Mouse (Mus musculus) forebrain, embryonic 16.5 days (tissue): ENCODE measurements around the gene Dcps. TPM values are rescaled to one million over a fixed set of nuclear protein-coding genes. Genes with fewer than 3 reads are reported as not detected.

Experiments
- ATAC-seq: fragments of 200-750 bp; cut with Nextera tagmentation; 2 replicates; pipeline ENCODE4 v1.8.0; 2017; ENCODE audit warnings: mild to moderate bottlenecking, moderate library complexity
- H3K27ac ChIP-seq: fragments of 300-500 bp; sonication (generic); 2 replicates; pipeline ENCODE4 v1.5.1; 2014; ENCODE audit warnings: low read length, control low read depth
- H3K27me3 ChIP-seq: fragments of 300-500 bp; sonication (generic); replicated peaks from 2 replicates; pipeline ENCODE4 v1.6.1; 2014; ENCODE audit warnings: low read length; ENCODE audit not compliant: control insufficient read depth, insufficient read depth
- H3K36me3 ChIP-seq: fragments of 300-500 bp; sonication (generic); 2 replicates; pipeline ENCODE4 v1.6.1; 2014; ENCODE audit not compliant: control insufficient read depth, insufficient read depth
- H3K4me1 ChIP-seq: fragments of 300-500 bp; sonication (generic); replicated peaks from 2 replicates; pipeline ENCODE4 v1.6.1; 2014; ENCODE audit warnings: low read length; ENCODE audit not compliant: control insufficient read depth, insufficient read depth
- H3K4me2 ChIP-seq: fragments of 300-500 bp; sonication (generic); 2 replicates; pipeline ENCODE4 v1.6.1; 2014; ENCODE audit warnings: mild to moderate bottlenecking, low read length, control low read depth
- H3K4me3 ChIP-seq: fragments of 300-500 bp; sonication (generic); replicated peaks from 2 replicates; pipeline ENCODE4 v1.5.1; 2014; ENCODE audit warnings: mild to moderate bottlenecking, low read length, control low read depth
- H3K9ac ChIP-seq: fragments of 300-500 bp; sonication (generic); replicated peaks from 2 replicates; pipeline ENCODE4 v1.6.1; 2014; ENCODE audit warnings: low read depth, low read length, control low read depth
- H3K9me3 ChIP-seq: fragments of 300-500 bp; sonication (generic); 2 replicates; pipeline ENCODE4 v1.6.1; 2016; ENCODE audit warnings: low read length; ENCODE audit not compliant: control insufficient read depth
- WGBS: fragments of 180-500 bp; shearing (Covaris S2); extraction: QIAGEN DNeasy Blood & Tissue Kit; methylation state at CpG from one replicate; pipeline ENCODE4 v1.1.7; 2014; 5-methylcytosine and 5-hydroxymethylcytosine counted together
- polyA plus RNA-seq: library from polyadenylated mRNA; unstranded; fragments of >200 nt; fragmentation: Nextera tagmentation; extraction: Ambion mirVana; gene quantifications from 2 replicates; pipeline ENCODE4 v1.2.1, GENCODE M21; 2015

The Dcps gene
- polyA plus RNA-seq, 1 experiment from 2014 or later = 80.4 TPM

GRCm38 (mm10) chr9:35116391-35117381, 59.2 kb downstream of the Dcps start:
- Histone ChIP-seq H3K9me3 (no peaks in the 10 kb centered on the region), H3K27me3 (no peaks in the 10 kb centered on the region), H3K4me1 (peaks cover 24% of the 10 kb centered on the region), H3K27ac (peak overlapping the region; percentile 65), H3K9ac (peak overlapping the region; percentile 84), H3K36me3 (no peaks in the 10 kb centered on the region), H3K4me2 (peak overlapping the region; percentile 86), H3K4me3 (peak overlapping the region; percentile 71)
- WGBS = under 1% methylated on average over 66 of the region's 84 CpGs
- peak; percentile 92 for ATAC-seq

DNA sequence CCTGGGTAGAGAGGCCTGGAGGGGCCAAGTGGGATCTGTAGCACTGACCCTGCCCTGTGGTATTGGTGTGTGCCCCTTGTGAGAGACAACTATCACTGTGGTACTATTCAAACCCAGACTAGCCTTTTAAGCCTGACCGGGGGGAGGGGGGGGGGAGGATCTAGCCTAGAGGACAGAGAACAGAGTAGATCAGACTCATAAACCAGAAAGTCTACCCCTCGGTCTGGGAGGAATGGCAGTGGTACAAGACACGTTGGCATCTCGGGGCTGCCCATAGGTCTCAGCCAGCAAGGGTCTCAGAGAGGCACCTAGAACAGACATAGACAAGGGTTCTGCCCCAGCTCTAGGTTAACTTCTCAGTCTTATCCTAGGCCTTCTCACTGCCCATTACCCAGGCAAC, 60.1 kb downstream of the Dcps start:
- peak overlapping the region; percentile 86 for H3K4me2 ChIP-seq
- H3K36me3 ChIP-seq = no peaks in the 10 kb centered on the region
- H3K4me1 ChIP-seq = peaks cover 24% of the 10 kb centered on the region
- ATAC-seq = no peak
- peak overlapping the region; percentile 84 for H3K9ac ChIP-seq
- WGBS = 41% methylated on average over 4 of the region's 4 CpGs
- H3K27me3 ChIP-seq = no peaks in the 10 kb centered on the region
- no peaks in the 10 kb centered on the region for H3K9me3 ChIP-seq
- peak overlapping the region; percentile 71 for H3K4me3 ChIP-seq
- no peak overlapping the region for H3K27ac ChIP-seq

DNA sequence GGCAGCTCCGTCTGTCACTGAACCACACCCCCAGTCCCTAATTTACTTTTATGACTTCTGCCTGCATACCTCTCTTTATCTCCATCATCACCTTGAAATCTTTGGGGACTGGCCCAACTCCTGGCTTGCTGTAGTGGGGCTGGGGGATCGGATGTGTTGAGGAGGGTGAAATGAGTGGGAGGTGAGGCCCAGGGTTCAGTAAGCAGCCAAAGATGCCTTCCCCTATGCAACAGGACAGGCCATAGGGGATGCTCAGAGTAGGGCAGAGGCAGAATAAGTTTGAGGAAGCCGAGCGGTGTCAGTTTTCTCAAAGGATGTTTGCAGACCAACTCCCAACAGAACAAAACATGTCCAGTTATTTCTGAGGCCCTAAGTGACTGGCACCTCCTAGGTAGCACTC, 60.6 kb downstream of the Dcps start:
- H3K27me3 ChIP-seq = no peaks in the 10 kb centered on the region
- H3K4me2 ChIP-seq = no peak overlapping the region
- no peak overlapping the region for H3K4me3 ChIP-seq
- no peak overlapping the region for H3K9ac ChIP-seq
- no peak for ATAC-seq
- no peaks in the 10 kb centered on the region for H3K9me3 ChIP-seq
- H3K36me3 ChIP-seq = no peaks in the 10 kb centered on the region
- no peak overlapping the region for H3K27ac ChIP-seq
- peaks cover 24% of the 10 kb centered on the region for H3K4me1 ChIP-seq
- 61% methylated on average over 3 of the region's 4 CpGs for WGBS

GRCm38 (mm10) chr9:35114234-35114633, 61.6 kb downstream of the Dcps start:
- Histone ChIP-seq H3K4me1 (peaks cover 31% of the 10 kb centered on the region), H3K36me3 (no peaks in the 10 kb centered on the region), H3K9ac (no peak overlapping the region), H3K27me3 (no peaks in the 10 kb centered on the region), H3K4me3 (no peak overlapping the region), H3K4me2 (no peak overlapping the region), H3K9me3 (no peaks in the 10 kb centered on the region), H3K27ac (no peak overlapping the region)
- WGBS = 91% methylated on average over 3 of the region's 3 CpGs
- no peak for ATAC-seq

DNA sequence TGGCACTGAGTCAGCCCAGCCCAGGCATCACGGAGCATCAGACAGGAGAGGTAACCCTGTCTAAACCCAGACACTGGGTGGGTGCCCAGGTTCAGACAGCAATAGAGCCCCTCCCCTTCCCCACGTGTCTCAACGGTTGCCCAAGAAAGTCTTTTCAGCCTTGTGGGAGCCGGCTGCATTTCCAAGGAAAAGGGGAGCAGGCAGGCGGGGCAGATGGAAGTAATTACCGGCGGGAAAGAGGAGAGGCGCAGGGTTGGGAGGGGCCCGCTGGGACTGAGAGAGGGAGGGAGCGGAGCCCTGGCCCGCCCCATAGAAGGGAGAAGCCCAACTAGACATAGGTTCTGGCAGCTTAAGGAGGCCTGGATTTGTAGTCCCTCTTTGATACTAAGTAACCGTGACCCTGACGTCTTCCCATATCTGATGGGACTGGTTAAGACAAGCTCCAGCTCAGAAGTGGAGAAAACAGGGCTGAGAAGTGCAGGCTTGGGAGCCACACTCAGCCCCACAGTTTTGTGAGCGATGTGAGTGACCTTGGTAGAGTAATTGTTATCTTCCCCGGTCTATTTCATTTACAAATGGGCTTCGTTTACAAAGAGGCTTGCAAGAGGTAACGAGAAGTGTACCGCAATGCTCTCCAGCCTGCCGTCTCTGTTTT, 63.8 kb downstream of the Dcps start:
- Histone ChIP-seq H3K4me3 (0 out of 2 replicates have a peak overlapping the region, but pooled peaks have one; percentile 3), H3K4me1 (peaks cover 34% of the 10 kb centered on the region), H3K27me3 (no peaks in the 10 kb centered on the region), H3K9ac (no peak overlapping the region; the same call in 1 of the 2 replicates), H3K9me3 (no peaks in the 10 kb centered on the region), H3K36me3 (no peaks in the 10 kb centered on the region), H3K27ac (no peak overlapping the region), H3K4me2 (peak overlapping the region; percentile 42)
- WGBS = 14% methylated on average over 19 of the region's 19 CpGs
- peak; percentile 9; the same call in 1 of the 2 replicates for ATAC-seq

- Histone ChIP-seq H3K9me3 (no peaks in the 10 kb centered on the region), H3K4me2 (no peak overlapping the region), H3K4me3 (no peak overlapping the region), H3K4me1 (peaks cover 33% of the 10 kb centered on the region), H3K36me3 (no peaks in the 10 kb centered on the region), H3K9ac (no peak overlapping the region; the same call in 1 of the 2 replicates), H3K27ac (no peak overlapping the region), H3K27me3 (no peaks in the 10 kb centered on the region)
- WGBS = 76% methylated on average over 7 of the region's 7 CpGs
- no peak for ATAC-seq
Observed at GRCm38 (mm10) chr9:35111446-35111845, 64.4 kb downstream of the Dcps start.

DNA sequence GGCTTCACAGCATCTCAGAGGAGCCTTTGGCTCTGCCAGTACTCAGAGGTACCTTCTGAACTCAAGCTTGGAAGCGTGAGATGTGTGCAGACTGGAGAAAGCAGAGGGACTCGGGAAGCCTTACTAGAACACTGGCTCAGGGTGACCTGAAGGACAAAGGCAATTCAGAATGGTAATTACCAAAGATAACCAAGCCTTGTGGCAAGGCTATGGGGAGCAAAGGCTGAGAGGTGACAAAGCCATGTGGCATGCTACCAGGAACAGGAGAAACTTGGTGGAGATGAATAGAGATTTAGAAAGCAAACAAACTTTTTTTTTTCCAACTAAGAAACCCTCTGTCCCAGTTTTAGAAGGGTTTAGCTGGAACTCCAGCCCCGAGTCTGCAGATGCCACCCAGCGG, 65.3 kb downstream of the Dcps start:
- Histone ChIP-seq H3K4me3 (no peak overlapping the region), H3K9ac (no peak overlapping the region), H3K27me3 (no peaks in the 10 kb centered on the region), H3K9me3 (no peaks in the 10 kb centered on the region), H3K4me2 (no peak overlapping the region), H3K36me3 (no peaks in the 10 kb centered on the region), H3K4me1 (peaks cover 26% of the 10 kb centered on the region), H3K27ac (no peak overlapping the region)
- ATAC-seq = no peak
- WGBS = 84% methylated on average over 4 of the region's 4 CpGs

- Histone ChIP-seq H3K9me3 (no peaks in the 10 kb centered on the region), H3K36me3 (no peaks in the 10 kb centered on the region), H3K9ac (no peak overlapping the region), H3K4me3 (no peak overlapping the region), H3K27me3 (no peaks in the 10 kb centered on the region), H3K4me1 (peaks cover 26% of the 10 kb centered on the region), H3K4me2 (no peak overlapping the region), H3K27ac (no peak overlapping the region)
- ATAC-seq = no peak
- 86% methylated on average over 5 of the region's 5 CpGs for WGBS
Observed at GRCm38 (mm10) chr9:35110051-35110450, 65.8 kb downstream of the Dcps start.

- no peak overlapping the region for H3K27ac ChIP-seq
- H3K4me2 ChIP-seq = no peak overlapping the region
- 32% methylated on average over 5 of the region's 5 CpGs for WGBS
- no peak overlapping the region for H3K9ac ChIP-seq
- H3K9me3 ChIP-seq = no peaks in the 10 kb centered on the region
- no peaks in the 10 kb centered on the region for H3K27me3 ChIP-seq
- no peaks in the 10 kb centered on the region for H3K36me3 ChIP-seq
- no peak overlapping the region for H3K4me3 ChIP-seq
- ATAC-seq = peak; percentile 83
- peaks cover 26% of the 10 kb centered on the region for H3K4me1 ChIP-seq
Observed at GRCm38 (mm10) chr9:35108916-35109315, 66.9 kb downstream of the Dcps start.
